Mouse (Mus musculus) right cerebral cortex, postnatal 10 days (tissue): Measurements from ENCODE around the gene Cnih3.
A peak's percentile ranks its signal among the peaks of the same experiment; 100 is the strongest.

Source experiments
- DNase-seq, 2 experiments: peaks; one replicate each; pipeline ENCODE4 v3.0.0; 2021; ENCODE audit warnings: low spot score in 2 of 2

The Cnih3 gene

DNA sequence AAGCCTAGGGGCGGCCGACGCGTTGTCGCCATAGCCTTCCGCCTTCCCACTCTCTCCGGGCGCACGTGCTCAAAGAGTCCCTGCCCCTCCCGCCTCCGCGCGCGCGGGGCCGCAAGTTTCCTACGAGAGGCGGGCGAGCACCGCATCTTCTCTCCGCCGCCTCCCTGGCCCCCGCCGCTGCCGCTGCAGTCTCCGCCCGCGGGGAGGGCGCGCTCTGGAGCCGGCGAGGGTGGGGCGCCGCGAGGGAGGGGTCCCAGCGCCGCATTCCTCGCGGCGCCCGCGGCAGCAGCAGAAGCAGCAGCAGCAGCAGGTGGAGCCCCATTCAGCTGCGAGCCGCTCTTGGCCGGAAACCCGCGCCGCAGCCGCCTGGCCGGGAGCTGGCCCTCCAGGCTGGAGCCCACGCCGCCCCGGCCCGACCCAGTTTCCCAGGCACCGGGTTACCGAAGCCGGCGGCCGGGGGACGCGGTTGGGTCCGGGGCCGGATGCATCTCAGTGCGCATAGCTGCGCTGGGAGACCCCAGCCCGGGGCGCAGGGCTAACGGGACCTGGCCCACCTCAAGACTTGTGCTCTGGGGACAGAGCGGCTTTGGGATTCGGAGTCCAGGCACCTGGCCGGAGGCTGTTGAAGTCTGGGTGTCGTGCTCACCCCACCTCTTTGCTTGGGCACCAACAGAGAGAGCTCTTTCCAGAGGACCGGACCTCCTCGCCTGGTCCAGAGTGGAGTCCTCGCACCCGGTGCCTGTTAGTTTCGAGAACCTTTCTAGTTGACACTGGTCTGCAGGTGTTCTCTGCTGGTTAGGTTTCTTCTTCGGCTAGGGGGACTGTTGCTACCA is at the start of gene Cnih3:
Cnih3 (plus strand) TSS at position 262 of the 833 bp plus-strand sequence.
- peak; percentile 77 to 78 for DNase-seq

DNA sequence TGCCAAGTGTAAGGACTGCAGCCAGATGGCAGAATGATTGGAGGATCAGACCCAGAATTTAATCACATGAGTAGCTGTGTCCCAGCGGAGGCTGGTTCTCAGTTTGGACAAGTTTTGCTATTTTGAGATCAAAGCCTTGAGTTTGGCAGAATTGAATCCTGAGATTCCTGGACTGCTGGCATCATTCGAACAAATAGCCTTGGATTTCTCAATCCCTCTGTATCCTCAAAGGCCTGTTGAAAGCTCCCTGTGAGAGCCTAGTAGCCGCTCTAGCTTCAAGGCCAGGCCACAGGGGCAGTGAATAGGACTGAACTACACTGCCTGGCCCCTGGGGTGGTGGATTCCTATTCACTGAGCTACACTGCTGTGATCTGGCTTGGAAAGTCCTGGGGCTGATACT is 44.4 kb upstream of the Cnih3 start:
- peak; percentile 42 to 58 for DNase-seq

DNA sequence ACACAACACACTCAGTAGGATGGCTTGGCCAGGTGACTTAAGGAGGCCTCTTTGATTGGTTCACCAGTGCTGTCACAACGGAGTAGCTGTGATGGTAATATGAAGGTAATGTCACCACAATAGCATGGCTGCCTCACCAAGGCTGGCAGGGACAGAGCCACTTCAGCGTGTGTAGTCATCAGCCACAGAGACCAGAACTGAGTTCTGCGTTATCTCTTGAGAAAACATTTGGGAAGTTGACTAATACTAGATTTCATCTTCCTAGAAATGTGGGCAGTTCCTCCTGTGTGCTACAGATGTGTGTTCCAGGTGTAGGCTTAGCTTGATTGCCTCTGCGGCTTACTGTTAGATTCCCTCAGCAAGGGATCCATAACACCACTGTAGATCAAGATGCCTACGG is 41.7 kb upstream of the Cnih3 start:
- peak in 1 of 2 experiments; percentile 14 for DNase-seq

DNA sequence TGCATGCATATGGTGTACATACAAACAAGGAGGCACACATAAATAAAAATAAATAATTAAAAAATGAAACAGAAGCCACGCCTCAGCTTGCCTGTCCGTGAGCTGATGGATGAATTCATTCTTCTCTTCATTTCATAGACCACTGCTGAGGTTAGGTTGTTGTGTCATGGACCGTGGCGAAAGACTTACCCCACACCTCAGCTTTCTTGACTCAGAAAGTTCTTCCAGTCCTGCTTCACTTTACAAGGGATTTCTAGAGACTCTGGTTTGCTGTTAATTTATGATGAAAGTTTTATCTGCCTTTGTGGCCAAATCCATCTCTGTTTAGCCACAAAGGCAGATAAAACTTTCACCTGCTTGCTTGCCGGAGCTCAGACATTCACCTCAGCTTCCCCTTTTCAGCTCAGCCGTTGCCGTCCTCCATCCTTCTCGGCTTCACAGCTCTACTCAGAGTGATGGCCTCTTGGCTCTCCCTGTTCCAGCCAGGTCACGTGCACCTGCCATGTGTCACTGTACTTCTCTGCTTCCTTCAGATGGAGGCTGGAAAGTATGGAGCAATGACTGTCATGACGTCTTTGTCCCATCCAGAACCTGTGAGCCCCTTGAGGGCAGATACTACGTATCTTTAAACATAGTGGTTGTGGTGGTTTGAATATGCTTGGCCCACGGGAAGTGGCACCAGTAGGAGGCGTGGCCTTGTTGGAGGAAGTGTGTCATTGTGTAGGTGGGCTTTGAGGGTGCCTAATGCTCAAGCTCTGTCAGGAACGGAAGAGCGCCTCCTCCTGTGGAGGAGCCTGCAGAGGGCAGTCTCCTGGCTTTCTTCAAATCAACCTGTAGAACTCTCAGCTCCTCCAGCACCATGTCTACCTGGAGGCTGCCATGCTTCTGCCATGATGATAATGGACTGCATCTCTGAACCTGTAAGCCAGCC is 40.0 kb upstream of the Cnih3 start:
- DNase-seq: peak in 1 of 2 experiments; percentile 10

DNA sequence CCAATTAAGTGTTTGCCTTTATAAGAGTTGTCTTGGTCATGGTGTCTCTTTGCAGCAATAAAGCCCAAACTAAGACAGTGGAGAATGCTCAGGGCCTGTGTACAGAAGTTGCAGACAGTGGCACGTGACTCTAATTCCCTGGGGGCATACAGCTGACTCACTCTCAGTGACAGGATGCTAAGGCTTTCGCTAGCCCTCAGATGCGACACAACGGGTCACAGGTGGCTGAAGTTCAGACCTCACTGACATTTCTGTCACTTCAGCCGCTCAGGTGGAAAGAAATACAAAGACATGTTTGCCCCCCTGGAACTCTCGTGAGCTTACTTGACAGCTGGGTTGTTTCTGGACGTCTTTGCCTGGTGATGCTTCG is 39.4 kb upstream of the Cnih3 start:
- DNase-seq: peak in 1 of 2 experiments; percentile 13

DNA sequence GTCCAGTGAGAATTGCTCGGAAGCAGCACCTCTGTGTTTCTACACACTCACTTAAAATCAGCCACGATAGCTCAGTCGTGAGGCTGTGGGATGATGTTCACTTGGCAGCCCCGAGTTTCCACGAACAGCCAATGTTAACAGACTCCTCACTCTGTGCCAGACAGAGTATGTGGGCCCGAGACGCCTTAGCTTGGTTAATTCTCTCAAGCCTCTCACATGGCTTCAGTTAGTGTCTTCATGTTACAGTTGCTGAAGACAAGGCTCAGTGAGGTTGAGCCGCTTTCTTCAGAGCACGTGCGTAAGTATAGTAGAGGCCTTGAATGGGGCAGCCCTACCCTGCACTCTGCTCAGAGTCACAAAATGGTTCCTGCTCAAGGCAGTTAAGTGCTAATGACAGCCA is 38.1 kb upstream of the Cnih3 start:
- peak in 1 of 2 experiments; percentile 23 for DNase-seq

DNA sequence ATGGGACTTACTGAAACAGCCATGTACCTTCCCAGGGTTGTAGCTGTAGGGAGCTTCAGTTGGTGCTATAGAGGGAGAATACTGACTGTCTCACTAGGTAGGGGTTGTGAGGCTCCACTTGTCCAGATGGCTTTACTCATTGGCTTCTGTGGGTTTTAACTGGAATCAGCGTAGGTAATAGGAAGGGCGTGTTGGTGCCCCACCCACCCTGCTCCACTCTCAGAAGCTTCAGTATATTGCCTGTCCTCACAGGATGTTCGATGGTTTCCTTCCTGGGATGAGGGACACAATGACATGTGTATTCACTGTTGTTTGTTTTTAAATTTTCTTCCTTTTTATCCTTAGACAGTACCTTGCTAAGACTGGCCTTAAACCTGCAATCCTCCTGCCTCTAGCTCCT is 37.1 kb upstream of the Cnih3 start:
- DNase-seq: peak in 1 of 2 experiments; percentile 3

DNA sequence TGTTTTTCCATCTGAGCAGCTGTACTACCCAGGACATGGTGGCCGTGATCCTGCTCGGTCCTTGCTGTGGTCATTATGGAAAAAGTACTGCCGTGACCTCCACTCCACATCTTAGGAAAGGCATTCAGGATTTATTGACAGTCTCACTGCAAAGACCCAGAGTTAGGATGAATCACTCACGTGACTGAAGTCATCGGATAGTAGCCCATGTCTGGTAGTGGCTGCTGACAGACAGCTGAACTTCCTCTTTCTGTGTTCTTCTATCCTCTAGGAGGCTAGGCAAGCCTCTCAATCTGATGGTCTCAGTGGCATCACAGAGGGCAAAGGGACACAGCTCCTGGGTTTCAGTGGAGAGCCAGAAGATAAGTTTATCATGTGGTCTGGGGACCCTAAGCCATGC is 35.9 kb upstream of the Cnih3 start:
- DNase-seq: no peak

DNA sequence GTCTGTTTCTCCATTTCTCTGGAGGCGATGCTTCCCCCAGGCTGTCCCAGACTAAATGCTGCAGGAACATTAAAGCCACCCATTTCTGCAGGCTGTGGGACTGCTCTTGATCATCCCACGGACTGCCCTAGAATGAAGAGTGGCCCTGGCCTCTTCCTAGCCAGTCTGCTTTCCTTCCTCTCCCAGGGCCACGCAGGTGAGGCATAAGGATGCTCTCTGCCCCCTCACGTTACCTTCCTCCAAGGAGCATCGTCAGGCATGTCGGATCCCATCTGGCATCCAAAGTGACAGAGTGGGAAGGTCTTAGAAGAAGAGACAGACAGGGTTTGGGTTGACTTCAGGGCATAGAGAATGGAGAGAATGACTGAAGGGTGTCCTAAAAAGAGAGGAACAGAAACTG is 33.0 kb upstream of the Cnih3 start:
- no peak for DNase-seq

GRCm38 (mm10) chr1:181321149-181321548 is 31.3 kb upstream of the Cnih3 start:
- DNase-seq: peak in 1 of 2 experiments; percentile 54

DNA sequence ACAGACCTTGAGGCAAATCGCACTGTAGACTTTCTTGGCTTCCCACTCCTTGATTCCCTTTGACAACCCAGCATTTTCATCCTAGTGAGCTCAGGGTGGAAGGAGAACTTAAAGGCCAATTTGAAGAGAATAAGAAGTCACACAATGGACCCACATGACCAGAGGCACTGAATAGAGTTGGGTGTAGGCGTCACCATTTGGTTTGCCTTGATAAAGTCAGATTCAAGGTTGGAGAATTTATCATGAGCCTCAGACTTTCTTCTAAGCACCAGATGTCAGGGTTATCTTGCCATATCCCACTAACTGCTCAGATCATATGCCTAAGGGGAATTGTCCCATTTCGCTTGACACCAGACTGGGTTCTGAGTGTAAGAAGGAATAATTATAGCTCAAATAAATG is 29.3 kb upstream of the Cnih3 start:
- no peak for DNase-seq

DNA sequence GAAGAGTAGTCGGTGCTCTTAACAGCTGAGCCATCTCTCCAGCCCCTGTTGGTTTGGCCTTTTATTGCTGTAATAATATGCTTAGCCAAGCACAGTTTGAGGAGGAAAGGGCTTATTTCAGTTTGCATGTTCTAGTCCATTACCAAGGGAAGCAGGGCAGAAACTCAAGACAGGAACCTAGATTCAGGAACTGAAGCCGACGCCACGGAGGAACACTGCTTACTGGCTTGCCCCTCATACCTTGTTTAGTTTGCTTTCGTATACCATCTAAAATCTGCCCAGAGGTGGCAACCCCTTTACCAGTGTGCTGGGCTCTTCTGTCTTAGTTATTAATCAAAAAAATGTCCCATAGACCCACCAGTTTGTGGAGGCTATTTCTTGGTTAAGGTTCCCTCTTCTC is 25.3 kb upstream of the Cnih3 start:
- no peak for DNase-seq

DNA sequence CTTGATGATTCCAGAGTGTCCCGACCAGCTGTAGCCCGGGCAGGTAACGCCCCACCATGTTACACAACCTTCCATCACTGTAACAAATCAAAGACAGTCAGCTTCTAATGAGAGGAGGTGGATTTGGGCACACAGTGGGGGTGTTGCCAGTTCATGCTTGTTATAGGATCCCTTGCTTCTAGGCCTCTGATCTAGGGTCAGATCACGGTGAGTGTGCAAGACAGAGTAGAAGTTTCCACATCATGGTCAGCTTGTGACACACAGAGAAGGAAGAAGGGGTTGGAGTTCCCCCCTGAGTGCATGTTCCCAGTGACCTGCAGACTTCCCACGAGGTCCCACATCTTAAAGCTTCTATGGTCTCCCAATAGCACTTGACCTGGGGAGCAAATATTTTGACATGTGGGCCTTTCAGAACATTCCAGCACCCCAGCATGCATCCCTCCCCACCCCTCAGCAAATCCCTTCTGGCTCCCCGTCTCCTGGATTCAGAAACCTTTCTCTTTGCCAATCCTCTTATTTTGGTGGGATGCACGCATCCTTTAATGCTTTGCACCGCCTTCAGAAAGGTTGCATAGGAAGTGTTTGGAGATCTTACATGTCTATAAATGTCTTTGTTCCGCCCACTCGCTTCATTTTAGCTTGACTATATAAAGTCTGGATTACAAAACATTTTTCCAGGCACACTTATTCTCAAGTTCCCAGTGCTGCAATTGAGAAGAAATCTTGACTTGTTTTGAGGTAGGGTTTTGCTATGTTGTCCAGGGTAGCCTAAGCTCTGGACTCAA is 24.6 kb upstream of the Cnih3 start:
- DNase-seq: peak in 1 of 2 experiments; percentile 67

GRCm38 (mm10) chr1:181329110-181329509 is 23.3 kb upstream of the Cnih3 start:
- peak in 1 of 2 experiments; percentile 11 for DNase-seq

- no peak for DNase-seq
Observed at GRCm38 (mm10) chr1:181332597-181332996, 19.8 kb upstream of the Cnih3 start.

GRCm38 (mm10) chr1:181334329-181335018 is 18.0 kb upstream of the Cnih3 start:
- DNase-seq: no peak

- DNase-seq: no peak
Observed at GRCm38 (mm10) chr1:181335019-181335365, 17.4 kb upstream of the Cnih3 start.

- no peak for DNase-seq
Observed at GRCm38 (mm10) chr1:181335388-181335787, 17.0 kb upstream of the Cnih3 start.

DNA sequence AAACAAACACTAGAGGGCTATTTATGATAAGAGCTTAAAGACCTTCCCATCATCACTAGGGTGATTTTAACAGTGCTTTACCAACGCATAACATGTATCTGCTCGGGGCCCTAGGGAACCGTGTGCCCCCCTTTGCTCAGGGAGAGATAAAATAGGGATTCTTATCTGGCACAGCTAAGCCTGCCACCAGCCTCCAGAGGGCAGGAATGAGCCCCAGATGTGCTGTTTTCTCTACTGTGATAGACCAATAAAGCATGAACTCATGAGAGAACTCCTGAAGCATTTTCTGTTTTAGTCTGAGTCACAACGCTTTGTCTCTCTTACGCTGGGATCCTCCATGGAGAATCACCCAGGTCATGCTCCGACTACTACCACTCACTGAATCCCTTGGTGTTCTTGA is 15.6 kb upstream of the Cnih3 start:
- DNase-seq: no peak

GRCm38 (mm10) chr1:181339106-181339505 is 13.3 kb upstream of the Cnih3 start:
- DNase-seq: no peak

GRCm38 (mm10) chr1:181345547-181345946 is 6.9 kb upstream of the Cnih3 start:
- DNase-seq: no peak
